Mouse (Mus musculus): ENCODE measurements at regions not wholly inside any gene's neighbourhood (a gene's known extent, or its start where the extent isn't known, plus 50 kb on each side); places are given as distances from the start of the nearest gene placed in this dataset.
A peak's percentile ranks its signal among the peaks of the same experiment; 100 is the strongest.

DNA sequence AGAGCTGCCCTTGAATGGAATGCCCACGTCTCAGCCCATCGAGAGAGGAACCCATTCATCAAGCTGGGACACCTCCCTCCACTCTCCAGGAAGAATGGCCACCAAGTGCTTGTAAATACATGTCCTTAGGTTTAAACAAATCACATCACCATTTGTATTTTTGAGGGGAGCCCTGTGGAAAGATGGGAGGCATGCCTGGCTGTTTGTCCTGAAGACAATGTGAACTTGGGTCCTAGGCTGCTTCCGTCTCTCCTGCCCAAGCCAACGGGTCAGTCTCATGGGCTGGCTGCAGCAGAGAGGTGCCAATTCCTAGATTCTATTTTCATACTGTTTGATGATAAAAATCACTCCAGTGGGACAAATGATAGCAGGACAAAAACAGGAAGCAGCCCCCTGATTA is 205.9 kb upstream of the Tbx3 start:
- Histone ChIP-seq H3K27me3 (replicated peaks) (no peaks in the 10 kb centered on the region), H3K9ac (no peak overlapping the region), H3K4me2 (no peak overlapping the region), H3K4me3 (replicated peaks) (no peak overlapping the region), H3K36me3 (no peaks in the 10 kb centered on the region), H3K4me1 (no peaks in the 10 kb centered on the region), H3K9me3 (no peaks in the 10 kb centered on the region), H3K27ac (no peak overlapping the region)
- ATAC-seq (ENCODE audit: insufficient read depth, low FRiP score, low read depth): no peak
- 52% methylated on average over 4 of the region's 4 CpGs for whole genome bisulfite sequencing

DNA sequence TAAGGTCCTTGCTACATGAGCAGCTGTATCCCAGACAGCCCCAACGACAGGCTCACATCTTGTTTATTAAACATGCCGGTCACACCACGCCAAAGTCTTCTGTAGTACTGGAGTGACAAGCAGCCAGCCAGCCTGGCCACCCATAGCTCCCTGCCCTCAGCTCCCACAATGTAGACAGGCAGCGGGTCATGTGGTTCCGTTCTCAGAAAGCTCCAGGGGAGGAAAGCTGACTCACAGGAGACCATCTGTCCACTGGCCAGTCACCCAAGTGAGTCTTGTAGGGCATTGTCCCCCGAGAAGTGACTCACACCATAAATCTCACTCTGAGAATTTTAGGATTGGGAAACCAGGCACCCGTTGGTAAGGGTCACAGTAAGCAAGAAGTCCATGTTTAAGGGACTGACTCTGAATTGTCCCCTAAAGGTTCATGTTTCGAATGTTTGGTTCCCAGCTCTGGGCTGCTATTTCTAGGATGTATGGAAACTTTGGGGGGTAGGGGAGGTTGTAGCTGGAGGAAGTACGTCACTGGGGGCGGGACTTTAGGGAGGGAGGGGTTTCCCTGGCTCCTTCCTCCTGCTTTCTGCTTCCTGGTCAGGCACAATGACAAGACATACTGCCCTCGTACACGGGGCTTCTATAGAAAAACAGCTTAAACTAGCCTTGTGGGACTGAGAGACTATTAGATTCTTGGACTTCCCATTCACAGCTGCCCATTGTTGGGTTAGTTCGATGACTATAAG is 203.0 kb upstream of the Tbx3 start:
- Histone ChIP-seq H3K27me3 (replicated peaks) (no peaks in the 10 kb centered on the region), H3K9ac (no peak overlapping the region), H3K27ac (no peak overlapping the region), H3K9me3 (no peaks in the 10 kb centered on the region), H3K4me2 (no peak overlapping the region), H3K36me3 (no peaks in the 10 kb centered on the region), H3K4me3 (replicated peaks) (no peak overlapping the region), H3K4me1 (no peaks in the 10 kb centered on the region)
- no peak for ATAC-seq (ENCODE audit: insufficient read depth, low FRiP score, low read depth)
- WGBS: 70% methylated on average over 13 of the region's 13 CpGs

- no peak overlapping the region for H3K9ac ChIP-seq
- no peaks in the 10 kb centered on the region for H3K36me3 ChIP-seq
- H3K27ac ChIP-seq: no peak overlapping the region
- H3K9me3 ChIP-seq: no peaks in the 10 kb centered on the region
- WGBS: 74% methylated on average over 2 of the region's 2 CpGs
- H3K27me3 ChIP-seq (replicated peaks): no peaks in the 10 kb centered on the region
- H3K4me2 ChIP-seq: no peak overlapping the region
- H3K4me1 ChIP-seq: no peaks in the 10 kb centered on the region
- no peak for ATAC-seq (ENCODE audit: insufficient read depth, low FRiP score, low read depth)
- H3K4me3 ChIP-seq (replicated peaks): no peak overlapping the region
Observed at GRCm38 (mm10) chr5:119477926-119478325, 192.5 kb upstream of the Tbx3 start.

GRCm38 (mm10) chr5:119478331-119478730 is 192.1 kb upstream of the Tbx3 start:
- Histone ChIP-seq H3K36me3 (no peaks in the 10 kb centered on the region), H3K27me3 (replicated peaks) (no peaks in the 10 kb centered on the region), H3K4me3 (replicated peaks) (no peak overlapping the region), H3K4me2 (no peak overlapping the region), H3K27ac (no peak overlapping the region), H3K9me3 (no peaks in the 10 kb centered on the region), H3K4me1 (no peaks in the 10 kb centered on the region), H3K9ac (no peak overlapping the region)
- WGBS: 40% methylated on average over 4 of the region's 4 CpGs
- no peak for ATAC-seq (ENCODE audit: insufficient read depth, low FRiP score, low read depth)

DNA sequence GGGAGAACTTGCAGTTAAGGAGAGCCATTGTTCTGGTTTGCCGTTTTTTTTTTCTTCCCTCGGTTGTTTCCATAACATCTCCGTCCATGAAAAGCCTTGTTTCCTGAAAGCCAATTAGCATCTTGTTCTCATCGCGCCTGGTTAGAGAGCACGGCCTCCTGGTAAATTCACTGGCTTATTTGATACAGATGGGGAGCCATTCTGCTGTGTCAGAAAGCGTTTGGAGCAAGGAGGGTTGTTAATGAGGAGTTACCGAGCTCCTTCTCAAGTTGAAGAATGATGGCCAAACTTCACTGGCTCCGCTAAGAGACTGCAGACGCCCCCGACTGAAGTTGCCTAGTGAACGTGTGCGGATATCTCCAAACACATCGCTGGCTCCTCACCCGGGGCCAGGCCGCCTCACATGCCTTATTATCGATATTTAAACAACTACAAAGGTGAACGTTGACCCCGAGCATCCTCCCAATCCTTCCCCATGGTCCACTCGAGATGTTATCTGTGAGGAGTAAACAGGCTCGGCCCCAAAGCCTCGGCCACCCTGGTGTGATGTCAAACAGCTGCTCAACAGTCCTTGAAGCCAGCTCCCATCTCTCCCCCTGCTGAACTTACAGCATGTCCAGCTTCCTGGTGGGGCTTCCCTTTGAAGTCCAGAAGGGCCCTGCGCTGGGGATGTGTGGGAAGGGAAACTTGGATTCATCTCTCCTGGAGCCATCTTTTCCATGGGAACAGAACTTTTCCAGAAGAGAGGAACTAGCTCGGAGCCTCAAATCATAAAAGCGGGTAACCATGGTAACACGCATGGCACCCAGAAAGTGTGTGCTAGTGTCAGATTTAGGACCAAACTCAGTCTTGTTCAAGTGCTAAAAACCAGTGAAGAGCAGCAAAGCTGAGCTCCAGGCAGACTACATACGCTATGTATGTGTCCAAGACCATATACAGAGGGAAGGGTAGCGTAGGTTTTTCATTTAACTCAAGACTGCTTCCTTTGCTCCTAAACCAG is 190.0 kb upstream of the Tbx3 start:
- 24% methylated on average over 28 of the region's 28 CpGs for WGBS
- Histone ChIP-seq H3K4me3 (replicated peaks) (no peak overlapping the region), H3K9ac (no peak overlapping the region), H3K9me3 (no peaks in the 10 kb centered on the region), H3K4me2 (no peak overlapping the region), H3K36me3 (no peaks in the 10 kb centered on the region), H3K27me3 (replicated peaks) (no peaks in the 10 kb centered on the region), H3K4me1 (no peaks in the 10 kb centered on the region), H3K27ac (no peak overlapping the region)
- no peak for ATAC-seq (ENCODE audit: insufficient read depth, low FRiP score, low read depth)

DNA sequence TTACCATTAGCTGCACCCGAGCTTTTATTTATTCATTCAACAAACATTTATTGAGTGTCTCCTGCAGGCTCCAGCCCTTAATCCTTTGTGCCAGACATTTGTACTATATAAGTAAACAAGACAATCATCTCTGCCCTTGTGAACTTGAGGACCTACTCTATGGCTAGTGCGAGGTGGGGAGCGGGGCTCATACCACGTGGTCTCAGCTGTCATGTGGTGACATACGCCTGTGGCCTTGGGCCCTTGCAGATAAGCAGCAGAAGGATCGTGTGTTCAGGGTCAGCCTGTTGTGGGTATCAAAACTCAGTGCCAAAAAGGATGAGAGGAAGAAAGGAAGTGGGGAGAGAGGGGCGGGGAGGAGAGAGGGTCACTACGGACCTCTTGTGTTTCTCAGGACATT is 186.8 kb upstream of the Tbx3 start:
- no peaks in the 10 kb centered on the region for H3K9me3 ChIP-seq
- WGBS: 42% methylated on average over 8 of the region's 8 CpGs
- no peaks in the 10 kb centered on the region for H3K36me3 ChIP-seq
- H3K4me3 ChIP-seq (replicated peaks): no peak overlapping the region
- H3K9ac ChIP-seq: no peak overlapping the region
- H3K27me3 ChIP-seq (replicated peaks): no peaks in the 10 kb centered on the region
- no peak overlapping the region for H3K4me2 ChIP-seq
- ATAC-seq (ENCODE audit: insufficient read depth, low FRiP score, low read depth): no peak
- no peaks in the 10 kb centered on the region for H3K4me1 ChIP-seq
- no peak overlapping the region for H3K27ac ChIP-seq

DNA sequence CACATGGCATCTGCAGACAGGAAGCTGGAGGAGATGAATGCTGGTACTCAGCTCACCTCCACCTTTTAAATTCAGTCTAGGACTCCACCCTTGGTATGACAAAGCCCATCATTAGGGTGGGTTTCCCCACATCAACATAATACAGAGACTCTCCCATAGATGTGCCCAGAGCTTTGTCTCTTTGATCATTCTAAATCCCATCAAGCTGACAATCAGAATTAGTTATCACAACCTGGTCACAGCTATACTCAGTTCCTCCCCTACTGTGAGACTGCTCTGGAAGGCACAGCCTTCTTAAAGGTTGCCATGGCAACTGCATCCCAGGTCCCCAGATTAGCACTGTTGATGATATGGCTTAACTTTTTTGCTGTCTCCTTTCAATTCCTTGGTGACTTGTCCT is 184.3 kb upstream of the Tbx3 start:
- Histone ChIP-seq H3K4me3 (replicated peaks) (no peak overlapping the region), H3K4me1 (no peaks in the 10 kb centered on the region), H3K27me3 (replicated peaks) (no peaks in the 10 kb centered on the region), H3K36me3 (no peaks in the 10 kb centered on the region), H3K9ac (no peak overlapping the region), H3K4me2 (no peak overlapping the region), H3K9me3 (no peaks in the 10 kb centered on the region), H3K27ac (no peak overlapping the region)
- ATAC-seq (ENCODE audit: insufficient read depth, low FRiP score, low read depth): no peak

DNA sequence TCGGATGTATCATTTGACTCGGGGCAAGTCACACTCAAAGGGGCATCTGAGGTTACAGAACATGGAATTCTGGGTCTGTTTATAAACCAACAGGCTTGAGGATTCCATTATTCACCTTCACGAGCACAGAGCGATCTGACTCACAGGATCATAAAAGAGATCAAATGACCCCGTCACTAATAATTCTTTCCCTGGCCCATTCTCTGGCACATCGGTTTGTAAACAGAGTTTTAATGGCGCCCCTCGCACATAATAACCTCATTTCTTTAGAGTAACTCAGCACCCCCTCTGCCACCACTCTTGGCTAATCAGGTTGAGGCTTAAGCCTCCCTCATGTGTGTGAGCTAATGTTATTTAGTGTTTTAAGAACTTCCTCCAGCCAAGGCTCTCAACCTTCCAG is 183.3 kb upstream of the Tbx3 start:
- no peak overlapping the region for H3K9ac ChIP-seq
- H3K36me3 ChIP-seq: no peaks in the 10 kb centered on the region
- no peak overlapping the region for H3K4me3 ChIP-seq (replicated peaks)
- no peak overlapping the region for H3K4me2 ChIP-seq
- H3K27me3 ChIP-seq (replicated peaks): 0 out of 2 replicates have a peak, but pooled peaks cover 3% of the 10 kb centered on the region
- no peak for ATAC-seq (ENCODE audit: insufficient read depth, low FRiP score, low read depth)
- no peaks in the 10 kb centered on the region for H3K9me3 ChIP-seq
- 36% methylated on average over 8 of the region's 8 CpGs for WGBS
- H3K27ac ChIP-seq: no peak overlapping the region
- no peaks in the 10 kb centered on the region for H3K4me1 ChIP-seq

DNA sequence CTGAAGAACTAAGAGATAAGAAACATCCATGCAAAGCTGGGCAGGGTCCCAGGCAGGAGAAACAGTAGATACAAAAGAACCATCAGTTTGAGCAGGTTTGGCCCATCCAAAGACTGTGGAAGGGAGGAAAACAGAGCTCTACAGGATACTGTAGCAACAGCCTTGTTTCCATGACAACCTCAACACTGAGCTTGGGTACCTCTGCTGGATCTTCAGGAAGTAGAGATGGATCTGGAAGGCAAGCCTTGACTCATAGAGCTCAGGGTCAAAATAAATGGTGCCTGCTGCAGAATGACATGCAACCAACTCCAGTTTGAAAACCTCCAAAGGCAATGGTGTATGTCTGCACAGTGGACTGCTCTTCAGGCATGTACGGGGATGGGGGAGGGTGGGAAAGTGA is 173.0 kb upstream of the Tbx3 start:
- Histone ChIP-seq H3K9me3 (no peaks in the 10 kb centered on the region), H3K4me3 (replicated peaks) (no peak overlapping the region), H3K9ac (no peak overlapping the region), H3K4me1 (no peaks in the 10 kb centered on the region), H3K27me3 (replicated peaks) (no peaks in the 10 kb centered on the region), H3K4me2 (no peak overlapping the region), H3K36me3 (no peaks in the 10 kb centered on the region), H3K27ac (no peak overlapping the region)
- 77% methylated on average over 1 of the region's 1 CpGs for WGBS
- ATAC-seq (ENCODE audit: insufficient read depth, low FRiP score, low read depth): no peak

DNA sequence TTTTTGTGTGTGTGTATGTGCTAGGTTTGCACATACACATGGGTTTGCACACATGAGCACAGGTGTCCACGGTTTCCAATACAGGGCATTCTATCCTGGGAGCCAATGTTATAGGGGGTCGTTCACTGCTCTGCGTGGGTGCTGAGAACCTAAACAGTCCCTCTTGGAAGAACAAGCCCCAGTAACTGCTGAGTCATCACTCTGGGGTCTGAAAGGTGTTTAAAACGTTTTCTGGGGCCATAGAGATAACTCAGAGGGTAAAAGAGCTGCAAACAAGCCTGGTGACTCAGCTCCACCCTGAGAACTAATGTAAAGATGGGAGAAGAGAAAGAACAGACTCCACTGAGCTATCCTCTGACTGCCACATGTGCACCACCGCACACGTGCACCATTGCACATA is 172.0 kb upstream of the Tbx3 start:
- no peaks in the 10 kb centered on the region for H3K4me1 ChIP-seq
- no peak overlapping the region for H3K4me3 ChIP-seq (replicated peaks)
- H3K27ac ChIP-seq: no peak overlapping the region
- 68% methylated on average over 6 of the region's 6 CpGs for WGBS
- no peaks in the 10 kb centered on the region for H3K27me3 ChIP-seq (replicated peaks)
- H3K36me3 ChIP-seq: no peaks in the 10 kb centered on the region
- no peak for ATAC-seq (ENCODE audit: insufficient read depth, low FRiP score, low read depth)
- no peaks in the 10 kb centered on the region for H3K9me3 ChIP-seq
- H3K9ac ChIP-seq: no peak overlapping the region
- no peak overlapping the region for H3K4me2 ChIP-seq

DNA sequence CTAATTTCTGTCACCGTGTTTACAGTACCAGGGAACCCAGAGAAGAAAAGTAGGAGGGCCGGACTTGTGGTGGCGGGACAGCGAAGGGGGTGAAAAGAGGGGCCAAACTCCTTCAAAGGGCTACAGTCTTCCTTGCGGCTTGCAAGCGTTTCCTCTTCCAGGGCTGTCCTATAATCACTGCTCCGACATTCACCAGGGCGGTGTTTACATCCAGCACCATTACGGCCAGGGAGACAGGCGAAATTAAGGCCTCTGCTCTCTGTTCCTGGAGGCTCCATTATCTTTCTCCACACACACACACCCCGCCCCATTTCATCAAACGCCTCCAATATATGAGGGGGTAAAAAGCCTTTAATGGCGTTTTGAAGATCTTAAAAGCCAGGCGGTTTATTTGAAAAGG is 162.8 kb upstream of the Tbx3 start:
- Histone ChIP-seq H3K4me1 (no peaks in the 10 kb centered on the region), H3K4me2 (peak overlapping the region; percentile 13; the same call in 1 of the 2 replicates), H3K27ac (no peak overlapping the region), H3K4me3 (replicated peaks) (no peak overlapping the region), H3K9me3 (no peaks in the 10 kb centered on the region), H3K9ac (no peak overlapping the region), H3K27me3 (replicated peaks) (no peaks in the 10 kb centered on the region), H3K36me3 (no peaks in the 10 kb centered on the region)
- 29% methylated on average over 14 of the region's 14 CpGs for WGBS
- no peak for ATAC-seq (ENCODE audit: insufficient read depth, low FRiP score, low read depth)

DNA sequence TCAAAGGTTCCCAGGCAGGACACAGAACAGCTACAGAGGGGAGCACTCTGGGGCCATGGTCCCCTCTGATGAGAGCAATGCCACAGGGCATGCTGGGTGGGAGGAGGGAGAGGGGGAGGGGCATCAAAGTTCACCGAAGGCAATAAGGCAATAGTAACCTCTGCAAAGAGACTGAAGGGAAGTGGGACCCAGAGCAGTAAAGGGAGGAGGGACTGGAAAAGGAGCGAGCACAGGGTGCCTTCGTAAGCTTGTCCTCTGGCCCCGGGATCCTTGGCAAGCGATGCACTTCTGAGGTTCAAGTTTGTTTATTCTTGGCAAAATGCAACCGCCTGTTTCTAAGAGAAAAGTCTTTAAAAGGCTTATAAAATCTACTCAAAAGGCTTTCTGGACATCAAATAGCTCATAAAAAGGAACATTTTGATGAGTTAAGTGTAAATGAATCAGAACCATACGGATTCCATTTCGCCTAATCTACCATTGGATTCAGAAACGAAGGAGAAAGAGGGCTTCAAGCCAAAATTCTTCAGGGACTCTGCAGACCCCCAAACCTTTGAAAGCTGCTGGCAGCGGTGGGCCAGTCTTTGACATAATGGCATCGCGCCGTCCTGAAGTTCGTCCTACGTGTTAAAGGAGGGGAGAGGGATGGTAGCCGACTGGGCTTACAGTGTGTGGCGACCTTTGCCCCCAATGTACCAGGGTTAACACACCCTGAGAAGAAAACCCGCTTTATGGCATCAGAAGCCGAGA is 151.8 kb upstream of the Tbx3 start:
- H3K27me3 ChIP-seq (replicated peaks): no peaks in the 10 kb centered on the region
- no peaks in the 10 kb centered on the region for H3K4me1 ChIP-seq
- no peak overlapping the region for H3K4me3 ChIP-seq (replicated peaks)
- no peak overlapping the region for H3K27ac ChIP-seq
- WGBS: 66% methylated on average over 19 of the region's 19 CpGs
- ATAC-seq (ENCODE audit: insufficient read depth, low FRiP score, low read depth): no peak
- no peaks in the 10 kb centered on the region for H3K9me3 ChIP-seq
- H3K36me3 ChIP-seq: no peaks in the 10 kb centered on the region
- H3K9ac ChIP-seq: no peak overlapping the region
- H3K4me2 ChIP-seq: no peak overlapping the region
